Mouse (Mus musculus): Measurements from ENCODE around the gene Wdr64.

Gene Wdr64

GRCm38 (mm10) chr1:175698293-175698692 lies at the start of gene Wdr64:
Gene Wdr64 (plus strand): TSS chr1:175698593.
- no peak for DNase-seq (ENCODE audit: low spot score)

DNA sequence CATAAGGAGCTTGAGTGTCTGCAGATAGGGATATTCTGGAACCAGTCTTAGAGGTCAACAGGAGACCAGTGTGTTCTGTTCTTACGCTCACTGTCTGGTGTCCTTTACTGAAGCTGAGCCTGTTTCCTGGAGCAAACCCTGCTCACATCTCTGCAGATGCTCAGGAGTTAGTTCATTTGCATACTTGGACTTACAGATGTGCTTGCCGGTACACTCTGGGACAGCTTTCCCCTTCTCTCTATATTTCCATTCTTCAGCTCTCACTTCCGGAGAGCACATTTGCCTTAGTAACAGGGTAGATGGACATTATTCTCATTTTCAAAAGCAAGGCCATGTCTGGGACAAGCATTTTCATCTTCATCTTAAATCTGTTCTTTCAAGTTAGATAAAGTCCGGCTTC lies 49.8 kb upstream of the Wdr64 start:
- no peak for DNase-seq (ENCODE audit: low spot score)

DNA sequence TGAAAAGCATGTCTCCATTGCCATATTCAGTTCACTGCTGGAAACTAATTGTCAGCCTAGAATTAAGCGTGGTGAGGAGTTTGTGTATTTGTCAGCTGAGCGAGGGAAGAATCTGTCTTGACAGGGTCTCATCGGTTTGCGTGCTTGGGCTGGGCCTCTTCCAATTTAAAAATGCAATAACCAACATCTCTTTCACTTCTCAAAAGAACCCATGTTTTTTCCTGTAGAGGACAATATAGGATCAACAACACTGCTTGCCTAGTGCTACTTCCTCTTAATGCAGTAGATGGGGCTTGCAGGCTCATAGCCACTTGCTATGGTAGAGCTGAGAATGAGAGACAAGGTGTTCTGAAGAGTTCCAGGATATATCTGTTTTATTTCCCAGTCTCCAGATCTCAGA lies 38.5 kb upstream of the Wdr64 start:
- no peak for DNase-seq (ENCODE audit: low spot score)

DNA sequence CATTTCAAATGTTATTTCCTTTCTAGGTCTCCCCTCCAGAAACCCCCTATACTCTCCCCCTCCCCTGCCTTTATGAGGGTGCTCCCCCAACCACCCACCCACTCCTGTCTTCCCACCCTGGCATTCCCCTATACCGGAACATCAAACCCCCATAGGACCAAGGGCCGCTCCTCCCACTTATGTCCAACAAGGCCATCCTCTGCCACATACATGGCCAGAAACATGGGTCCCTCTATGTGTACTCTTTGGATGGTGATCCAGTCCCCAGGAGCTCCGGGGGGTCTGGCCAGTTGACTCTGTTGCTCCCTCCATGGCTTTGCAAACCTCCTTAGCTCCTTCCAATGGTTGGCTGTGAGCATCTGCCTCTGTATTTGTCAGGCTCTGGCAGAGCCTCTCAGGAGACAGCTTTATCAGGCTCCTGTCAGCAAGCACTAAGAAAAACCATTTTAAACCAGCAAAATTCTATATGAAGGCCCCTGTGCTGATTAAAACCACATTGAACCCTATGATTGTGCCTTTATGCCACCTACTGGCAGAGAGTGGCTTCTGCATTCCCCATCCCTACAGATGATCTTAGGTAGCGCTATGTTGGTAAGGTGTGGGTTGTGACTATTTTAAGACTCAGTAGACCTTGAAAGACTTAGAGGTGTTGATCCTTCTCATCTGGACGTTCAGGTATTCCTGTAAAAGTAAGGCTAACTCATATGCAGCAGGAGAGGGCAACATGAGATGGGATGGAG lies 29.6 kb upstream of the Wdr64 start:
- DNase-seq (ENCODE audit: low spot score) = no peak

GRCm38 (mm10) chr1:175669456-175669855 lies 28.9 kb upstream of the Wdr64 start:
- DNase-seq (ENCODE audit: low spot score) = no peak

- DNase-seq (ENCODE audit: low spot score) = no peak
Observed at GRCm38 (mm10) chr1:175670042-175670441, 28.4 kb upstream of the Wdr64 start.

DNA sequence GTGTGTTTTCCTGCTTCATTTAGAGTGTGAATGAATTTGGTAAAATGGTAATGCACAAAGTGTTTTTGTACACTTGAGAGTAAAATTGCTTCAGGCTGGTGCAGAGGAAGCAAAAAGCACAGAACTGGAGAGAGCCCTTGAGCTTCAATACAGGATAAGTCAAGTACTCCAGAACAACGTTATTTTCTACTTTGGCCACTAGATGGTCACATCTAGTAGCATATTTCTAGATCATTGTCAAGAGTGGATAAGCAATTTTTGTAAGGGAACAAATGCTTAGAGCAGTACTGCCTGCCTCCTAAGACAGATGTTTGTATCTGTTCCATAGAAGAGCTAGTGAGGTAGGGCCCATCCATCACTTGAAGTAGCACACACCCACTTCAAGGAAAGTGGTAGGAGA lies 26.8 kb upstream of the Wdr64 start:
- no peak for DNase-seq (ENCODE audit: low spot score)

DNA sequence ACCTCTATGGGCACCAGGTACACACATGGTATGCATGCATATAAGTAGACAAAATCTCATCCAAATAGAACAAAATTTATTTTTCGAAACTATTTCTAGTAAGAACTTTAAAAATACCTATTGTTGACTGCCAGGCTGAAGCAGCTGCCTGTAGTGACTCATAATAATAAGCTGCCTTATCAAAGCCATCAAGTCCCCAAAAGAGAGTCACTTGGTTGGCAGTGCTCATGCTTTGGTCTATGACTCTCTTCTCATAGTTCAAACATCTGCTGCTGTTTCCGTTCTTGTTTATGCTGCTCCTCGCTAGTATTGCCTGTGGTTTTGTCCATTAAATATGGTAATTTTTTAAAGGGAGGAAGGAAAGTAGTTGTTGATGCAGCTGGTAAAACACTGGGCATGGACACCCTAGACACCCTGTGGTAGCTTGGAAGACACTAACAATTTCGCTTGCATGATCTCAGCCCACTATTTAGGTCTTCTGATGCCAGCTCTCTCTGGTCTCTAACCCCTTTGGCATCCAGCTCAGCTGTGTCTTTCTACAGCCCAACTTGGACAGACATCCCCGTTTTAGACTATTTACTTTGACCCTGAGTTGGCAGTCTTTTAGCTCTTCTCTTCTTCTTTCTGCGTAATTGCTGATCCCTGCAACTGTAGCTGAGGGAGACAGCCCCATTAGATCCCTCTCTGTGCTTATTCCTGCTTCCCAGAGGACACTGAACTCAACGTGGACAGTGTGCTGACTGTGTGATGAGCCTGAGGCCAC lies 24.6 kb upstream of the Wdr64 start:
- no peak for DNase-seq (ENCODE audit: low spot score)

DNA sequence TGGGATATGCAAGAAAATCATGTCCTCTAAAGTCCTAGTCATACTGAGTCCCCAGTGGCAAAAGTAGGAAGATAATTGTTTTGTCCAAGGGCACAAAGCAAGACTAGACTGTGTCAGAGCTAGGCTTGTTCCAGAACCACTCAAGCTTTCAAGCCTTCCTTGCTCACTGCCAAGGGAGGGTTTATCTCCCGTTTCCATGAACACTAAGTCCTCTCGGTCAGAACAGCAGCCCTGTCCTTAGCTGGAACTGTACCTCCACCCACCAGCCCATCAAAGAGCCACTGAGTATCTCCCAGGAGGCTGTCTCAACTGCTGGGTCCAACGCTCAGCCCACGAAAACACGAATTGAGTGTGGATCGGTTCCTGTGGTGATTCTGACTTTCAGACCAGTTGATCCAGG lies 23.3 kb upstream of the Wdr64 start:
- DNase-seq (ENCODE audit: low spot score) = no peak

GRCm38 (mm10) chr1:175677459-175677858 lies 20.9 kb upstream of the Wdr64 start:
- DNase-seq (ENCODE audit: low spot score) = no peak

DNA sequence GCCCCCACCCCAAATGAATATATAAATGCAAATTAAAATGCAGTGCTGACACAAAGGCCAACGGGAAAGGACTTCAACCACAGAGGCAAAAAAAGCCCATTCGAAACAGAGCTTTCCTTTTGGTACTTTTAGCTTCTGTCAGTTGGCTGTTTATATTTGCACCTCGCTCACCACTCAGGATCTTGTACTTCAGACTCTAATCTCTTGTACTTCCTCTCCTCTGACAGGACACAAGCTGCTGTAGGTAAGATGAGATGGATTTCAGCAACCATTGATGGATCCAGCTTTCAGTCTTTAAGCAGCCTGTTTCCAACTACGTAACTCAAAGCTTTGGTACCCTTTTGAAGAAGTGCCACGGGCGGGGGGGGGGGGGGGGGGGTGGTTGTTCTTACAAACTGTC lies 17.4 kb upstream of the Wdr64 start:
- no peak for DNase-seq (ENCODE audit: low spot score)

DNA sequence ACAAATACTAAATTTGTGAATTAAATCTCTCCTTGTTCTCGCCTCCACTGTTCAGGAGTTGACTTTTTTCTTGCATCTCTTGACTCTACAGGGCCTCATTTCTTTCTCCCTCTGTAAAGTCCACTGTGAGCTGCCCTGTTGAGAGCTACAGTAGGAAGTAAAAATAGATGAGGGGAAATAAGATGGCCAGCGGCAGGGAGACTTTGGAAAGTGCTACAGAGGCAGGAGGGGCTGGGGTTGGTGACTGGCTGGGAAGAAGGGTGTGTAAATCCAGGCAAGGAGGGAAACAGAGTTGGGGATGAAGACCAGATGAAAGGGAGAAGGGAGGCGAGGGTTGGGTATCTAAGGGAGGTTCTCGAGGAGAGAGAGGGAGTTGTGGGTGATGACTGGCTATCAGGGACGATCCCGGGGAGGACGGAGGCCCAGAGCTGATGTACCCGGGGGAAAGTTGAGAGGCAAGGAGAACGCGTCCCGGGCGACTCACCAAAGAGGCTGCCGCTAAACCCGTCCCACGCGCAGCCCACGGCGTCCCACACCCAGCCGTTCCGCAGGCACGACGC lies 6.6 kb upstream of the Wdr64 start:
- DNase-seq (ENCODE audit: low spot score) = no peak

DNA sequence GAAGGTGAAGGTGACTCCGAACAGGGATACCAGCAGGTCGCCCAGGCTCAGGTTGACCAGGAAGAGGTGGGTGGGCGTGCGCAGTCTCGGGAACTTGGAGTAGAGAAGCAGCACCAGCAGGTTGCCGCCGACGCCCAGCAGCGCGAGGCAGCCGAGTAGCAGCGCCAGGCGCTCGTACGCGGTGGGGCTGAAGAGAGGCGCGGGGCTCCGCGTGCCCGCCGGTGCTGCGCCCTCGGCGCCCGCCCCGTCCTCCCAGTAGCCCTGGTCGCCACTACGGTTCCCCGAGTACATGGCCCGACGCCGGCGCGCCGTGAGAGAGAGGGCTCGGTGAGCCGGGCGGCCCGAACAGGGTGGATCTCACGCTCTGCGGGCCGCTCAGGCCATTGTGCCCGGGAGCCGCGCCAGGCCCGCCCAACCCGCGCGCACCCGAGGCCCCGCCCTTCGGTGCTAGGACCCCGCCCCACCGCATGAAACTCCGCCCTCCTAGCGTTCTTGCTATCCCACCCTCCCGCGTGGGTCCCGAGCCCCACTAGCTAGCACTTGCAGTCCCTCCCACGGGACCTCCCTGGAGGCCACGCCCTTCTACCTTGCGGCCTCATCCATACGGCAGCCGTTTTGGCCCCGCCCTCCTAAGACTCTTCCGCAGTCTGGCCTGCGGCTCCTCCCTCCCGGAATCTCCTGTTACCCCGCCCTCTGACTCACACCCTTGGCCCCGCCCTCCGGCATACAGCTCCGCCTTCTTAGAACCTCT lies 6.0 kb upstream of the Wdr64 start, which contains the start of the genes Opn3 and Chml:
Opn3 (minus strand) TSS at position 531 of the 751 bp plus-strand sequence.
Chml (minus strand) TSS at position 656 of the 751 bp plus-strand sequence.
- DNase-seq (ENCODE audit: low spot score) = peak; percentile 99

DNA sequence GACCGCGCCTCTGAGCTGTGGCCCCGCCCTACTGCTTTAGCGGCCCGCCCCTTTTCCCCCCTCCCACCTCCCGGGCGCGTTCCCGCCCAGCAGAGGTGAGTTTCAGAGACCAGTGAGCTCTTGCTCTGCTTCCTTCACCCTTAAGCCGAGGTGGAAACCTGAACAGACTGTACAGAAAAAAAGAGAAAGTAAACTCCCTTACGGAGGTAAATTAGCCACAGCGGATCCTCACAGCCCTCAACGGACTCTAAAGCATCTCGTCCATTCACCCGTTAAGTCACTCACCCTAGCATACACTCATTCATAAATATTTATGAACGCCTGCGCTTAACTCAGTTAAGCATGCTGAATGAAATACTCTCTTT lies 5.4 kb upstream of the Wdr64 start:
- DNase-seq (ENCODE audit: low spot score) = no peak

DNA sequence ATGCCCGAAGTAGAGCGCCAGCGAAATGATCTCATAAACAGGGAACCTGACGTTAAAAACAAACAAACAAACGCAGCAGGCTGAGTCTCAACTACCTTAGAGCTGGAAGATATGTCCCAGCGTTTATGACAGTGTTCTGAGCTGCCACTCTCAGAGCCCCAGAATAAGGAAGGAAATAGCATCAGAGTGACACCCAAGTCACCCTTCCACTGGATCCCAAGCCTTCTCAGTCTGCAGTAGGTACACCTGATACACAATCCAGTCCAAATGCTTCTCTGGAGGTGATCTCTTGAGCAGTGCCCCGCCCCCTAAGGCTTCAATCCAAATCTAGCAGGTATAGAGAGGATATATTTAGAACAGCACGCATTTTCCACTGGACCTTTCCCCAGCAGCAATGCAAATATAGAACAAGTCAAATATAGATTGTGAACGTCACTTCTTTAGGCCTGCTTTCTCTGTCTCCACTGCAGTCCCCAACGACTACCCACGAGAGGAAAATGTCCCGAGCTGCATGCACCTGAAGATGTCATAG lies 4.9 kb upstream of the Wdr64 start:
- DNase-seq (ENCODE audit: low spot score) = no peak

GRCm38 (mm10) chr1:175699375-175699774 lies 982 bp downstream of the Wdr64 start:
- DNase-seq (ENCODE audit: low spot score) = no peak

DNA sequence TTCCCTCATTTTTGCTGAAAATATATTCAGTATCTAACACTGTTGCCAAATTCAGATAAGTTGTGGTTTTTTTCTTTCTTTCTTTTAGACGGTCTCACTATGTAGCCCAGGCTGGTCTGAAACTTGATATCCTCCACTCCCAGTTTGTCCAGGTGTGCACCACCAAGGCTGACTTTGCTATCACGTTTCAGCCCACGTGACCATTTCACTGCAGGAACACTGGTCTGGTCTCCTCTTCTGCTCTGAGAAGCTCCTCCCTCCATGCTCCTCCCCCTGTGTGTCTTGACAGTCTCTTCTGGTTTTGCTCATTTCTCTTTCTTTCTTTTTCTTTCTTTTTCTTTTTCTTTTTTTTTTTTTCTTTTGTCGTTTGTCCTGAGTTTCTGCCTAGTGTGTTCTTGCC lies 1.4 kb downstream of the Wdr64 start:
- peak; percentile 9 for DNase-seq (ENCODE audit: low spot score)

DNA sequence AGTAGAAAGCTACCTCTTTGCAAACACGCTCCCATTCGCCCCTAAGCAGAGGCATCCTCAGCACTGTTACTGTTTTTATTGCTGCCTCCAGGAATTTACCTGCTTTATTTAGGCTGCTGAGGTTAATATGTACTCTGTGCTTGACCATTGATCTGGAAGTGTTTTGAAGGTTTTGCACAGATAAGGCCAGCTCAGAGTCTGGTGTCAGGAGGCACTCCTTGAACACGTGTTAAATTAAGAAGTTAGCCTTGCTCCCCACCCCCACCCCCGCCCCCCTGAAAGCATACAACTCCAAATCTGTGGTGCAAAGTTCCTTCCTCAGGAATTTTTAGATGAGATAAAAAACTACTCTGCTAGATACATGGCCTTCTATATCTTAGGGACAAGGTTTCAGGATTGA lies 2.8 kb downstream of the Wdr64 start:
- no peak for DNase-seq (ENCODE audit: low spot score)

DNA sequence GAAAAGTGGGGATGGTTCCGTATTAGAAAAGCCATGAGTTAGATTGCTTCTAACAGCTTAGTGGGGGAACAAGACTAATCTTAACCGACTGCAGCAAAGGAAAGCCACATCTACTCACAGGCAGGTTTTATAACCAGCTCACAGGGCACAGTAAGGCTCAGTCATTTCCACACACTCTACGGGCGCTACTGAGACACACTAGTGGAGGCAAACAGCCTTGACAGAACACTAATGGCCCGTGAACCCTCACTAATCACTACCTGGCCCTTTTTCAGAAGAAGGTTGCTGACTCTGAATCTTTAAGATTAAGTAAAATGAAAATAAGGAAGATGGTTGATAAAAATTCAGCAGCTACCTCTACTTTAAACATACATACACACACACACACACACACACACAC lies 9.2 kb downstream of the Wdr64 start:
- DNase-seq (ENCODE audit: low spot score) = no peak

- DNase-seq (ENCODE audit: low spot score) = no peak
Observed at GRCm38 (mm10) chr1:175708013-175708412, 9.6 kb downstream of the Wdr64 start.

- no peak for DNase-seq (ENCODE audit: low spot score)
Observed at GRCm38 (mm10) chr1:175712338-175712909, 14.0 kb downstream of the Wdr64 start.

GRCm38 (mm10) chr1:175716832-175717231 lies 18.4 kb downstream of the Wdr64 start:
- no peak for DNase-seq (ENCODE audit: low spot score)

All from urinary bladder, postnatal 14 days (tissue).